In genomic region chr15:100227031-100227662, GRCm38 (mm10) we compare ENCODE assay signal across 8 mouse cellular contexts. TPM values are rescaled to one million over a fixed set of nuclear protein-coding genes. Genes with fewer than 3 reads are reported as not detected.
DNase-seq lines count a peak whose midpoint lies in the region; ATAC-seq and TF ChIP-seq lines count a peak whose summit lies in the region.

No protein-coding gene starts in this region.

- H3K4me2 ChIP-seq in intestine, embryonic 14.5 days (ENCODE audit: low read length) = peak overlapping the region; percentile 71

- H3K4me3 ChIP-seq in bone marrow, adult 2 months (replicated peaks; ENCODE audit: control insufficient read depth, low read depth, low read length) = peak overlapping the region; percentile 83
- peak overlapping the region; percentile 81 for H3K4me3 ChIP-seq in intestine, embryonic 14.5 days (ENCODE audit: low read depth, low read length)

- ATAC-seq in intestine, embryonic 14.5 days (replicated peaks; ENCODE audit: low FRiP score, low TSS enrichment, low read depth) = peak; percentile 47

- peak overlapping the region; percentile 88 for H3K27ac ChIP-seq in bone marrow, adult 2 months (ENCODE audit: control insufficient read depth, insufficient read depth, low read depth, low read length, poor library complexity)
- peak overlapping the region; percentile 99 for H3K27ac ChIP-seq in intestine, embryonic 14.5 days (ENCODE audit: low read depth)

- no peak for TF ChIP-seq CTCF in bone marrow, adult 2 months (IDR thresholded peaks at IDR 0.05; ENCODE audit: control insufficient read depth, insufficient read depth, low read length)

- intact Hi-C loops in gastrocnemius, postnatal 14 days (cut with DNase I; ENCODE audit: low total_unique reads) = no loop called here

- WGBS in bone marrow, adult 2 months = 1% methylated on average over 17 of the region's 17 CpGs
- 2% methylated on average over 17 of the region's 17 CpGs for WGBS in intestine, embryonic 14.5 days

- H3K4me1 ChIP-seq in bone marrow, adult 2 months (ENCODE audit: control insufficient read depth, insufficient read depth, low read length) = peaks cover 8% of the 10 kb centered on the region
- peaks cover 8% of the 10 kb centered on the region for H3K4me1 ChIP-seq in intestine, embryonic 14.5 days (replicated peaks; ENCODE audit: control insufficient read depth, insufficient read depth, low read length)

- peaks cover 13% of the 10 kb centered on the region for H3K9me3 ChIP-seq in intestine, embryonic 14.5 days (ENCODE audit: control insufficient read depth, low read length)

- no peak for TF ChIP-seq POLR2A in bone marrow, adult 2 months (IDR thresholded peaks at IDR 0.05; ENCODE audit: borderline replicate concordance, control insufficient read depth, low read depth, low read length)

- peak; percentile 38 for DNase-seq in gastrocnemius, adult 18-20 months (ENCODE audit: low spot score)
- DNase-seq in gastrocnemius, postnatal 14 days = no peak
- DNase-seq in gonadal fat pad, adult 2 months (ENCODE audit: low read depth) = peak; percentile 44
- DNase-seq in intestine, embryonic 14.5 days (ENCODE audit: low spot score) = peak; percentile 53
- peak; percentile 16 for DNase-seq in lung, postnatal 10 days
- peak; percentile 19 to 38 for DNase-seq in spleen, postnatal 36 days (ENCODE audit: low spot score in 2 of 2)
- DNase-seq in cerebellum, adult 18-20 months = no peak

- peak overlapping the region; percentile 99 for H3K9ac ChIP-seq in intestine, embryonic 14.5 days (ENCODE audit: low read length)

- H3K36me3 ChIP-seq in intestine, embryonic 14.5 days (ENCODE audit: control insufficient read depth, insufficient read depth, low read length) = no peaks in the 10 kb centered on the region

- H3K27me3 ChIP-seq in intestine, embryonic 14.5 days (replicated peaks; ENCODE audit: control insufficient read depth, insufficient read depth, low read length) = no peaks in the 10 kb centered on the region

RNA-seq across cellular contexts. Expression of gene Atf1, which starts 0.5 kb away (rescaled TPM):
- 10 to 100 TPM; 44.2 to 57.7 TPM for total RNA-seq in gastrocnemius, adult 18-20 months (2021)
- total RNA-seq in gastrocnemius, postnatal 14 days (2021) = 10 to 100 TPM; 31.1 to 40.4 TPM
- 36.5 and 58.0 TPM in 2 replicates for polyA plus RNA-seq in bone marrow, adult 2 months (2011; ENCODE audit: insufficient read depth, insufficient read length, low replicate concordance, missing spikeins)
- 35.1 and 38.7 TPM in 2 replicates for polyA plus RNA-seq in gonadal fat pad, adult 2 months (2012; rRNA removed)
- 43.7 and 47.4 TPM in 2 replicates for polyA plus RNA-seq in intestine, embryonic 14.5 days (2014; fragmentation: Nextera tagmentation; extraction: Ambion mirVana)

RNA-seq across cellular contexts. Expression of gene Tmprss12, which starts 53.5 kb away (rescaled TPM):
- not detected for total RNA-seq in gastrocnemius, adult 18-20 months (2021)
- not detected for total RNA-seq in gastrocnemius, postnatal 14 days (2021)
- polyA plus RNA-seq in bone marrow, adult 2 months (2011; ENCODE audit: insufficient read depth, insufficient read length, low replicate concordance, missing spikeins) = not detected in 2 replicates
- not detected in 2 replicates for polyA plus RNA-seq in gonadal fat pad, adult 2 months (2012; rRNA removed)
- not detected in 2 replicates for polyA plus RNA-seq in intestine, embryonic 14.5 days (2014; fragmentation: Nextera tagmentation; extraction: Ambion mirVana)

Comparison
In these comparisons a context has a peak if more than half of its experiments do, and no peak if none do; other contexts are left out.
1. DNase-seq: peak in gastrocnemius, adult 18-20 months (single experiment), gonadal fat pad, adult 2 months (single experiment), intestine, embryonic 14.5 days (single experiment), lung, postnatal 10 days (single experiment) and spleen, postnatal 36 days (2 of 2); none in gastrocnemius, postnatal 14 days (single experiment) and cerebellum, adult 18-20 months (0 of 2).